ENCODE assay signal across 17 mouse cellular contexts in genomic region chr5:135672509-135672908, GRCm38 (mm10). TPM values are rescaled to one million over a fixed set of nuclear protein-coding genes. Genes with fewer than 3 reads are reported as not detected.
DNase-seq lines count a peak whose midpoint lies in the region; ATAC-seq and TF ChIP-seq lines count a peak whose summit lies in the region.
"Had no signal": no experiment of that assay in that cellular context is flagged by ENCODE, and none has a peak within 500 bp of the region (broad histone marks: within the 10 kb centered on the region; RNA-seq: fewer than 3 reads in every experiment).

No protein-coding gene starts in this region.

- peak overlapping the region; percentile 41; the same call in 1 of the 2 replicates for H3K27ac ChIP-seq in forebrain, embryonic 10.5 days
- H3K27ac ChIP-seq in forebrain, embryonic 13.5 days = no peak overlapping the region; the same call in 1 of the 2 replicates
- H3K27ac ChIP-seq in lung, postnatal 0 days (ENCODE audit: low read length) = no peak overlapping the region
- peak overlapping the region; percentile 37; the same call in 1 of the 2 replicates for H3K27ac ChIP-seq in intestine, embryonic 16.5 days (ENCODE audit: low read length)
- H3K27ac ChIP-seq: embryonic facial prominence, embryonic 13.5 days; hindbrain, postnatal 0 days; limb, embryonic 13.5 days; liver, embryonic 14.5 days had no signal

- DNase-seq in forebrain, embryonic 10.5 days (ENCODE audit: extremely low spot score, low spot score) = no peak
- DNase-seq in kidney, adult 11 months = peak; percentile 55
- no peak for DNase-seq in kidney, adult 18-20 months
- peak; percentile 60 to 71 for DNase-seq in lung, adult 18-20 months
- DNase-seq in lung, postnatal 0 days (ENCODE audit: low spot score) = no peak
- DNase-seq in left cerebral cortex, postnatal 10 days (ENCODE audit: extremely low spot score in 1 of 2, low spot score in 2 of 2) = no peak
- DNase-seq: cerebellum, adult 2 months; cerebellum, postnatal 25 days had no signal

- H3K27me3 ChIP-seq in forebrain, embryonic 10.5 days (ENCODE audit: poor library complexity, severe bottlenecking) = peaks cover 7% of the 10 kb centered on the region; the same call in 1 of the 2 replicates
- H3K27me3 ChIP-seq in forebrain, embryonic 13.5 days = no peaks in the 10 kb centered on the region
- H3K27me3 ChIP-seq in lung, postnatal 0 days (replicated peaks; ENCODE audit: insufficient read depth, low read length) = no peaks in the 10 kb centered on the region
- H3K27me3 ChIP-seq in intestine, embryonic 16.5 days (replicated peaks; ENCODE audit: control insufficient read depth, insufficient read depth, low read length) = no peaks in the 10 kb centered on the region
- H3K27me3 ChIP-seq: embryonic facial prominence, embryonic 13.5 days; limb, embryonic 13.5 days; midbrain, embryonic 13.5 days had no signal

- ATAC-seq in forebrain, embryonic 13.5 days = no peak
- no peak for ATAC-seq in lung, postnatal 0 days
- no peak for ATAC-seq in intestine, embryonic 16.5 days
- ATAC-seq: forebrain, embryonic 16.5 days; hindbrain, postnatal 0 days; midbrain, embryonic 13.5 days had no signal

- no peak for TF ChIP-seq EP300 in lung, postnatal 0 days (IDR thresholded peaks at IDR 0.05)

- H3K9ac ChIP-seq in forebrain, embryonic 13.5 days = no peak overlapping the region
- no peak overlapping the region for H3K9ac ChIP-seq in lung, postnatal 0 days (replicated peaks; ENCODE audit: low read depth)
- H3K9ac ChIP-seq in intestine, embryonic 16.5 days (ENCODE audit: low read depth, low read length) = no peak overlapping the region
- H3K9ac ChIP-seq: heart, embryonic 15.5 days; limb, embryonic 13.5 days; liver, embryonic 14.5 days; midbrain, embryonic 13.5 days had no signal

- no peaks in the 10 kb centered on the region for H3K9me3 ChIP-seq in forebrain, embryonic 10.5 days
- H3K9me3 ChIP-seq in forebrain, embryonic 13.5 days (replicated peaks) = no peaks in the 10 kb centered on the region
- H3K9me3 ChIP-seq in lung, postnatal 0 days (ENCODE audit: low read length) = no peaks in the 10 kb centered on the region
- H3K9me3 ChIP-seq in intestine, embryonic 16.5 days (ENCODE audit: control insufficient read depth, low read length) = no peaks in the 10 kb centered on the region
- H3K9me3 ChIP-seq: embryonic facial prominence, embryonic 13.5 days; heart, embryonic 15.5 days; limb, embryonic 13.5 days; midbrain, embryonic 13.5 days had no signal

- no peak for TF ChIP-seq CTCF in lung, postnatal 0 days (IDR thresholded peaks at IDR 0.05)

- H3K4me3 ChIP-seq in forebrain, embryonic 10.5 days = no peak overlapping the region
- H3K4me3 ChIP-seq in forebrain, embryonic 13.5 days = no peak overlapping the region
- H3K4me3 ChIP-seq in lung, postnatal 0 days (ENCODE audit: low read depth, low read length) = no peak overlapping the region
- H3K4me3 ChIP-seq in intestine, embryonic 16.5 days (ENCODE audit: low read length) = no peak overlapping the region
- H3K4me3 ChIP-seq: embryonic facial prominence, embryonic 13.5 days; heart, embryonic 15.5 days; limb, embryonic 13.5 days; midbrain, embryonic 13.5 days had no signal

- WGBS in forebrain, embryonic 10.5 days = 61% methylated on average over 4 of the region's 4 CpGs
- WGBS in forebrain, embryonic 13.5 days = 67% methylated on average over 4 of the region's 4 CpGs
- 58% methylated on average over 4 of the region's 4 CpGs for WGBS in lung, postnatal 0 days
- 62% methylated on average over 4 of the region's 4 CpGs for WGBS in intestine, embryonic 16.5 days

- H3K4me1 ChIP-seq in forebrain, embryonic 10.5 days = peaks cover 64% of the 10 kb centered on the region
- peaks cover 28% of the 10 kb centered on the region for H3K4me1 ChIP-seq in forebrain, embryonic 13.5 days
- no peaks in the 10 kb centered on the region for H3K4me1 ChIP-seq in lung, postnatal 0 days (ENCODE audit: insufficient read depth, low read depth, low read length)
- peaks cover 29% of the 10 kb centered on the region for H3K4me1 ChIP-seq in intestine, embryonic 16.5 days (ENCODE audit: control insufficient read depth, insufficient read depth, low read length)

- no peak overlapping the region for H3K4me2 ChIP-seq in forebrain, embryonic 13.5 days
- no peak overlapping the region for H3K4me2 ChIP-seq in lung, postnatal 0 days (replicated peaks; ENCODE audit: low read depth, low read length)
- no peak overlapping the region for H3K4me2 ChIP-seq in intestine, embryonic 16.5 days (ENCODE audit: low read depth, low read length)
- H3K4me2 ChIP-seq: embryonic facial prominence, embryonic 13.5 days; heart, embryonic 15.5 days; limb, embryonic 13.5 days; midbrain, embryonic 13.5 days had no signal

- intact Hi-C loops in left cerebral cortex, postnatal 10 days (cut with DNase I) = no loop called here

- no peaks in the 10 kb centered on the region for H3K36me3 ChIP-seq in forebrain, embryonic 10.5 days (replicated peaks)
- H3K36me3 ChIP-seq in forebrain, embryonic 13.5 days (ENCODE audit: poor library complexity, severe bottlenecking) = no peaks in the 10 kb centered on the region
- H3K36me3 ChIP-seq in lung, postnatal 0 days (ENCODE audit: insufficient read depth, low read length) = no peaks in the 10 kb centered on the region
- H3K36me3 ChIP-seq in intestine, embryonic 16.5 days (ENCODE audit: control insufficient read depth, insufficient read depth, low read length) = no peaks in the 10 kb centered on the region
- H3K36me3 ChIP-seq: embryonic facial prominence, embryonic 13.5 days; heart, embryonic 15.5 days; limb, embryonic 13.5 days; midbrain, embryonic 13.5 days had no signal

RNA-seq across cellular contexts. Expression of gene Por, which starts 2.7 kb away (rescaled TPM):
- polyA plus RNA-seq in forebrain, embryonic 10.5 days (2016; fragmentation: Nextera tagmentation; extraction: Ambion mirVana) = 118 TPM in 2 replicates
- polyA plus RNA-seq in forebrain, embryonic 13.5 days (2015; fragmentation: Nextera tagmentation; extraction: Ambion mirVana) = 102 and 121 TPM in 2 replicates
- polyA plus RNA-seq in lung, postnatal 0 days (2015; fragmentation: Nextera tagmentation; extraction: Ambion mirVana) = 130 and 135 TPM in 2 replicates
- 111 and 116 TPM in 2 replicates for polyA plus RNA-seq in intestine, embryonic 16.5 days (2015; fragmentation: Nextera tagmentation; extraction: Ambion mirVana)
- total RNA-seq in left cerebral cortex, postnatal 10 days (2021) = 10 to 100 TPM; 68.2 to 70.0 TPM

RNA-seq across cellular contexts. Expression of gene Rhbdd2, which starts 40.1 kb away (rescaled TPM):
- polyA plus RNA-seq in forebrain, embryonic 10.5 days (2016; fragmentation: Nextera tagmentation; extraction: Ambion mirVana) = 51.4 and 57.3 TPM in 2 replicates
- 56.3 and 66.2 TPM in 2 replicates for polyA plus RNA-seq in forebrain, embryonic 13.5 days (2015; fragmentation: Nextera tagmentation; extraction: Ambion mirVana)
- polyA plus RNA-seq in lung, postnatal 0 days (2015; fragmentation: Nextera tagmentation; extraction: Ambion mirVana) = 24.7 and 25.8 TPM in 2 replicates
- polyA plus RNA-seq in intestine, embryonic 16.5 days (2015; fragmentation: Nextera tagmentation; extraction: Ambion mirVana) = 32.1 and 32.4 TPM in 2 replicates
- total RNA-seq in left cerebral cortex, postnatal 10 days (2021) = 10 to 100 TPM; 77.6 to 82.7 TPM

Comparison
In these comparisons a context has a peak if more than half of its experiments do, and no peak if none do; other contexts are left out.
1. DNase-seq: peak in kidney, adult 11 months (single experiment) and lung, adult 18-20 months (2 of 2); none in forebrain, embryonic 10.5 days (single experiment), kidney, adult 18-20 months (single experiment), lung, postnatal 0 days (single experiment) and left cerebral cortex, postnatal 10 days (0 of 2).
2. H3K27ac ChIP-seq: peak in forebrain, embryonic 10.5 days (single experiment) and intestine, embryonic 16.5 days (single experiment); none in forebrain, embryonic 13.5 days (single experiment) and lung, postnatal 0 days (single experiment).